Mouse (Mus musculus) forebrain, embryonic 14.5 days (tissue): ENCODE results near the gene Txndc15. TPM values are rescaled to one million over a fixed set of nuclear protein-coding genes. Genes with fewer than 3 reads are reported as not detected.
A peak's percentile ranks its signal among the peaks of the same experiment; 100 is the strongest.
"Not testable (repeated sequence)": the region's sequence is repeated elsewhere in the genome, so short reads cannot be mapped to it uniquely, and the experiment has no call there.

Experiments used
- ATAC-seq: fragments of 200-750 bp; cut with Nextera tagmentation; 2 replicates; pipeline ENCODE4 v1.8.0; 2017; ENCODE audit warnings: mild to moderate bottlenecking, moderate library complexity
- DNase-seq: peaks from one replicate; pipeline ENCODE4 v3.0.0-alpha.2; 2015; ENCODE audit warnings: low spot score
- H3K27ac ChIP-seq: fragments of 300-500 bp; sonication (generic); 2 replicates; pipeline ENCODE4 v1.5.1; 2014; ENCODE audit warnings: low read depth, mild to moderate bottlenecking, control low read depth, low read length, moderate library complexity
- H3K27me3 ChIP-seq: fragments of 300-500 bp; sonication (generic); replicated peaks from 2 replicates; pipeline ENCODE4 v1.6.1; 2014; ENCODE audit warnings: low read length, control low read depth, mixed read lengths; ENCODE audit not compliant: control insufficient read depth, insufficient read depth
- H3K36me3 ChIP-seq: fragments of 300-500 bp; sonication (generic); 2 replicates; pipeline ENCODE4 v1.6.1; 2014; ENCODE audit warnings: low read length, control low read depth; ENCODE audit not compliant: control insufficient read depth, insufficient read depth
- H3K4me1 ChIP-seq: fragments of 300-500 bp; sonication (generic); 2 replicates; pipeline ENCODE4 v1.6.1; 2014; ENCODE audit warnings: antibody characterized with exemption, low read length, control low read depth; ENCODE audit not compliant: control insufficient read depth, insufficient read depth
- H3K4me2 ChIP-seq: fragments of 300-500 bp; sonication (generic); 2 replicates; pipeline ENCODE4 v1.6.1; 2014; ENCODE audit warnings: mild to moderate bottlenecking, control low read depth, low read length
- H3K4me3 ChIP-seq: fragments of 300-500 bp; sonication (generic); 2 replicates; pipeline ENCODE4 v1.5.1; 2014; ENCODE audit warnings: low read depth, low read length, control low read depth
- H3K9ac ChIP-seq: fragments of 300-500 bp; sonication (generic); 2 replicates; pipeline ENCODE4 v1.6.1; 2014; ENCODE audit warnings: mild to moderate bottlenecking, low read length, control low read depth, moderate library complexity
- H3K9me3 ChIP-seq: fragments of 300-500 bp; sonication (generic); replicated peaks from 2 replicates; pipeline ENCODE4 v1.6.1; 2016; ENCODE audit warnings: low read length, control low read depth, mixed read lengths; ENCODE audit not compliant: control insufficient read depth
- WGBS: fragments of 180-500 bp; shearing (Covaris S2); extraction: QIAGEN DNeasy Blood & Tissue Kit; methylation state at CpG from one replicate; pipeline ENCODE4 v1.1.7; 2014; 5-methylcytosine and 5-hydroxymethylcytosine counted together
- polyA plus RNA-seq: library from polyadenylated mRNA; unstranded; fragments of >200 nt; fragmentation: Nextera tagmentation; extraction: Ambion mirVana; gene quantifications from 2 replicates; pipeline ENCODE4 v1.2.1, GENCODE M21; 2014

Gene Txndc15
- polyA plus RNA-seq, 1 experiment from 2014 or later: 128 TPM

DNA sequence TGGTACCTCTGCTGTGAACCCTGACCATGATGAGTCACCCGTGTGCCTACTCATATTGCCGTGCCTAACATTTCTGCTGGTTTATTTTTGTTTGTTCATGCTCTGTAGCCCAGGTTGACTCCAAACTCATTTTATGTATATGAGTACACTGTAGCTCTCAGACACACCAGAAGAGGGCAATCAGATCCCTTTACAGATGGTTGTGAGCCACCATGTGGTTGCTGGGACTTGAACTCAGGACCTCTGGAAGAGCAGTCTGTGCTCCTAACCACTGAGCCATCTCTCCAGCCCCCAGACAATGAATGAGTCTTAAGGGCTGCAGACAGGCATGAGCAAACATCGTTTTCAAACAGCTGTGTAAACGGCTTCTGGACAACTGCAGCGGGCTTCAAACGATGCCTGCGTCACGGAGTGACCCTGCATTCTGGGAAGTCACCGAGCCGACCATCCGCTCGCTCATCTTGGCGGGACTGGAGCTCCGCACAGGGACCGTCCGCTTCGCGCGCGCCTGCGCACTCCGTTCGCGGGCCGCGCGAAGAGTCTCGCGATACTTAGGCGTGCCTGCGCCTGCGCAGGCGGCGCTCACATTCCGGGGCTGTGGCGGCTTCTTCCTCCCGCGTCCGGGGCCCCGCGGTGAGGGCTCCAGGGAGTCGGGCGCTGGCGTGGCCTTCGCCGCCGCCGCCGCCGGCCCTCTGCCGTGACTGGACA lies 21.8 kb upstream of the Txndc15 start, which contains the start of gene B230219D22Rik:
B230219D22Rik (plus strand) TSS at position 590 of the 708 bp plus-strand sequence.
- H3K4me1 ChIP-seq: peaks cover 15% of the 10 kb centered on the region
- peak within 1 kb of the TSS; percentile 98 for H3K4me3 ChIP-seq
- H3K9me3 ChIP-seq: no peaks in the 10 kb centered on the region
- WGBS: 3% methylated on average over 45 of the region's 51 CpGs
- peak; percentile 99 for ATAC-seq
- peak within 1 kb of the TSS; percentile 99 for H3K9ac ChIP-seq
- H3K4me2 ChIP-seq: peak within 1 kb of the TSS; percentile 59
- DNase-seq: peak; percentile 96
- H3K27me3 ChIP-seq: no peaks in the 10 kb centered on the region
- H3K27ac ChIP-seq: peak within 1 kb of the TSS; percentile 97
- no peaks in the 10 kb centered on the region for H3K36me3 ChIP-seq

DNA sequence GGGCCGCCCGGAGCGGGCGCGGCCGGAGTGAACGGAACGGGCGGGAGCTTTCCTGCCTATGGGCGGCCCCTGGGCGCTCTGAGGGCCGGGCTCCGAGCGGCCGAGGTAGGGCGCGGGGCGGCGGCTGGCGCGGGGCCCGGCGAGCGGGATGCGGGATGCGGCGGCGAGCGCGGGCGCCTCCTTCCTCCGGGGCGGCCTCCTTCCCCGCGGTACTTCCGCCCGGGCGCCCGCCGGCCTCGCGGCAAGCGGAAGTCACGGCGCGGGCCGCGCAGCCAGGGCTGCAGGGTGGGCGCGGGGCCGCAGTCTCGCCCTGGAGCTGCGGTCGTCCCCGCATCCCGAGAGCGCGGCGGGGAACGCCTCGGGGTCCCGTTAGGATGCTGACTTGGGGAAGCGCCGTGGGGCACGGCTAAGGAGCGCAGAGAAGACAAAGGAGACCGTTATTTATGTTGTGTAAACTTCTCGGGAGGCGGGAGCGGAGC lies 21.2 kb upstream of the Txndc15 start:
- under 1% methylated on average over 51 of the region's 70 CpGs for WGBS
- Histone ChIP-seq H3K4me3 (peak overlapping the region; percentile 98), H3K4me1 (peaks cover 15% of the 10 kb centered on the region), H3K4me2 (peak overlapping the region; percentile 59), H3K27me3 (no peaks in the 10 kb centered on the region), H3K9me3 (no peaks in the 10 kb centered on the region), H3K36me3 (0 out of 2 replicates have a peak, but pooled peaks cover under 1% of the 10 kb centered on the region), H3K9ac (peak overlapping the region; percentile 99), H3K27ac (peak overlapping the region; percentile 97)
- peak; percentile 70 for ATAC-seq
- DNase-seq: no peak

DNA sequence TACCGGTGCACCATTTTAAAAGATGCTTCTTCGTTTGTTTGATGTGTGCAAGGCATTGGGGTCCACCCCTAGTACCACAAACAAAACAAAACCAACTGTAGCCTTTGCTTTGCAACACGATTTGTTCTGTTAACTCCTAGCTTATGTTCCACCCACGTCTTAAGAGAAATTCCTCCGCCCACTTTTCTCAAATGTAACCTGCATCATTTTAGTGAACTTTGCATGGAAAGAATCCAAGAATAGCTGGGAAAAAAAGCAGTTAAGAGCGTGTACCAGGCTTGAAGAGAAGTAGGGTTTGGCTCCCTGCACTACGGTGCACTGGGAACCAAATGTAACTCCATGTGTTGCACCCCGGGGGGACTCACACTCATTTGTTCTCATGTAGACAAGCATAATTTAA lies 20.3 kb upstream of the Txndc15 start:
- ATAC-seq: no peak
- Histone ChIP-seq H3K4me1 (peaks cover 15% of the 10 kb centered on the region), H3K36me3 (peaks cover 9% of the 10 kb centered on the region; the same call in 1 of the 2 replicates), H3K9ac (peak overlapping the region; percentile 99), H3K9me3 (no peaks in the 10 kb centered on the region), H3K27me3 (no peaks in the 10 kb centered on the region), H3K27ac (no peak overlapping the region), H3K4me3 (peak overlapping the region; percentile 98), H3K4me2 (peak overlapping the region; percentile 59)
- DNase-seq: no peak
- WGBS: 17% methylated on average over 8 of the region's 8 CpGs

DNA sequence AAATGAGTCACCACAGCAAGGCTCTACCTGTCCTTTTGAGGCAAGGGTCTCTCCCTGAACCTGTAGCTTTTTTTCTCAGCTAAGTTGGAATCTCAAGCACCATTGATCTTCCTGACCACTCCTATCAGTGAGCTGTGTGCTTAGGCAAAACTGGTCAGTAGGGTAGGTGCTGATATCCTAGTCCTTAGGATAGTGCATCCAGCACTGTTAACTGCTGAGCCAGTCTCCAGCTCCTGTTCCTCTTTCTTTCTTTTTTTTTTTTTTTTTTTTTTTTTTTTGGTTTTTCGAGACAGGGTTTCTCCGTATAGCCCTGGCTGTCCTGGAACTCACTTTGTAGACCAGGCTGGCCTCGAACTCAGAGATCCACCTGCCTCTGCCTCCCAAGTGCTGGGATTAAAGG lies 18.5 kb upstream of the Txndc15 start:
- not testable (repeated sequence) for H3K27me3 ChIP-seq, DNase-seq, H3K9ac ChIP-seq, H3K4me3 ChIP-seq, H3K9me3 ChIP-seq, H3K4me2 ChIP-seq, ATAC-seq, H3K27ac ChIP-seq
- Histone ChIP-seq H3K4me1 (peaks cover 15% of the 10 kb centered on the region), H3K36me3 (peaks cover 26% of the 10 kb centered on the region)
- 100% methylated on average over 1 of the region's 3 CpGs for WGBS

DNA sequence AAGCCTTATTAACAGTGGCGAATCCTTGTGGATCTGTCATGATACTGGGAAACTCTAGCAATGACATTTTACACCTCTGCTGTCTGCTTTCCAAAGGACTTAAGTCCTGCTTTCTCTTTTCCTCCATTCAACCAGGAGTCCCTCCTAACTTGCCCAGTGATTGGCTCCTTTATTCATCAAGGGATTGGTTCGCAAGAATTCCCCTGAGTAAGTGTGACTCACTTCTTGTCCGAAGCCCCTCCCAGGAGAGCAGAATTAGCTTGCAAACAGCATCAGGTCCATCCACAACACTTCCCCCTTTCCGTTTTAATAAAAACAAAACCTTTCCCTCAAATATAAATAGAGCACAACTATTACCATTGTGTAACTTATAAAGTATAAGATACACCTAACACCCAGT lies 10.1 kb upstream of the Txndc15 start:
- 92% methylated on average over 4 of the region's 4 CpGs for WGBS
- no peaks in the 10 kb centered on the region for H3K27me3 ChIP-seq
- no peak overlapping the region for H3K27ac ChIP-seq
- DNase-seq (no peak), ATAC-seq (no peak)
- H3K9ac ChIP-seq: no peak overlapping the region
- peaks cover 48% of the 10 kb centered on the region for H3K36me3 ChIP-seq
- H3K9me3 ChIP-seq: no peaks in the 10 kb centered on the region
- H3K4me1 ChIP-seq: no peaks in the 10 kb centered on the region
- no peak overlapping the region for H3K4me2 ChIP-seq
- no peak overlapping the region for H3K4me3 ChIP-seq

DNA sequence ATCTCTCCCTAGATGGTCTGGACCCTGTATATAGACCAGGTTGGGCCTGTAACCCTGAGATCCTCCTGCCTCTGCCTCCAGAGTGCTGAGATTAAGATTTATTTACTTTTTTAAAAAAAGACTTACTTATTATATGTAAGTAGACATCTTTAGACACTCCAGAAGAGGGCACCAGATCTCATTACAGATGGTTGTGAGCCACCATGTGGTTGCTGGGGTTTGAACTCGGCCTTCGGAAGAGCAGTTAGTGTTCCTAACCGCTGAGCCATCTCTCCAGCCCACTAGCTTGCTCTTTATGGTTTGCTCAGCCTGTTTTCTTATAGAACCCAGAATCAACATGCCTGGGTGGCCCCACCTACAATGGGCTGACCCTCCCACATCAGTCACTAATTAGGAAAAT lies 1.6 kb upstream of the Txndc15 start:
- WGBS: 91% methylated on average over 3 of the region's 3 CpGs
- no peak overlapping the region for H3K27ac ChIP-seq
- no peak overlapping the region for H3K9ac ChIP-seq
- peaks cover 9% of the 10 kb centered on the region; the same call in 1 of the 2 replicates for H3K4me1 ChIP-seq
- H3K27me3 ChIP-seq: no peaks in the 10 kb centered on the region
- no peak overlapping the region for H3K4me2 ChIP-seq
- no peak overlapping the region for H3K4me3 ChIP-seq
- no peak for ATAC-seq
- H3K9me3 ChIP-seq: no peaks in the 10 kb centered on the region
- no peak for DNase-seq
- peaks cover under 1% of the 10 kb centered on the region; the same call in 1 of the 2 replicates for H3K36me3 ChIP-seq

DNA sequence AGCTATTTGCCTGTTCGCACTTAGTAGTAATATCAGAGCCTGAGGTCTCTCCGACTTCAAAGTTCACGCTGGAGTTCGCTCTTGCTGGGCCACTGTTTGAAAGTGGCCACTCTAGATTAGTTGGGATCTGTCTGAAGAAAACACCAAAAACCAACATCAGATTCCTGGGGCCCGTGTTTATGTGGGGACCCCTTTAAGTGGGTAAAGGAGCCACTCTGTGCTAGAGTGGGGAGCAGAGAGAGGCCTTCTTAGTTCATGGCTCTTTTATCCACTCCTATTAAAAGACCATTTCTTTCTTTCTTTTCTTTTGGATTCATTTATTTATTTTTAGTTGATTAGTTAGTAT lies 690 bp downstream of the Txndc15 start:
- Histone ChIP-seq H3K27me3 (no peaks in the 10 kb centered on the region), H3K27ac (peak overlapping the region; percentile 94), H3K4me2 (peak overlapping the region; percentile 51), H3K36me3 (peaks cover 22% of the 10 kb centered on the region), H3K4me3 (peak overlapping the region; percentile 91), H3K9ac (peak overlapping the region; percentile 96), H3K4me1 (peaks cover 9% of the 10 kb centered on the region; the same call in 1 of the 2 replicates), H3K9me3 (no peaks in the 10 kb centered on the region)
- 3% methylated on average over 5 of the region's 5 CpGs for WGBS
- no peak for DNase-seq
- no peak; the same call in none of the 2 replicates for ATAC-seq

DNA sequence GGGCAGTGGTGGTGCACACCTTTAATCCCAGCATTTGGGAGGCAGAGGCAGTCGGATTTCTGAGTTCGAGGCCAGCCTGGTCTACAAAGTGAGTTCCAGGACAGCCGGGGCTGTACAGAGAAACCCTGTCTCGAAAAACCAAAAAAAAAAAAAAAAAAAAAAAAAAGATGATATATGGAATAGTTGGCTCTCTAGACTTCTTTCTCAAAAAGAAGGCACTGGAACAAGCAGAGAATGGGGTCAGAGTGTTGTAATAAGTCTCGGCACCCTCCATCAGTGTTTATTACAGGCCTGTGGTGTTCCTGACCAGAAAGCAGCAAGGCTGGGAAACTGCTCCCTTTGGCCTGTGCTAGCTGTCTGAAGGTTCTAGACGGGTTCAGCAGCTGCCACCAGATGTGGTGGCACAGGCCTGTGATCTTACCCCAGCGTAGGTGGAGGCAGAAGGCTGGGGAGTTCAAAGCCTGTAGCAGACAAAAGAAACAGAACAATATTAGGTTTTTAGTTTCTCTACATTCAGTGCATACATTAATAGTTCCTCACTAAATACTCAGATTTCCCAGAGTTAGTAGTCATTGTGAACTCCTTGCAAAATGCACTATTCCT lies 1.6 kb downstream of the Txndc15 start:
- WGBS: 89% methylated on average over 7 of the region's 7 CpGs
- H3K9me3 ChIP-seq: no peaks in the 10 kb centered on the region
- peak overlapping the region; percentile 91; the same call in 1 of the 2 replicates for H3K4me3 ChIP-seq
- H3K36me3 ChIP-seq: peaks cover 23% of the 10 kb centered on the region
- peaks cover 9% of the 10 kb centered on the region; the same call in 1 of the 2 replicates for H3K4me1 ChIP-seq
- H3K27ac ChIP-seq: no peak overlapping the region
- peak overlapping the region; percentile 51; the same call in 1 of the 2 replicates for H3K4me2 ChIP-seq
- no peaks in the 10 kb centered on the region for H3K27me3 ChIP-seq
- DNase-seq (no peak), ATAC-seq (no peak)
- no peak overlapping the region; the same call in 1 of the 2 replicates for H3K9ac ChIP-seq

DNA sequence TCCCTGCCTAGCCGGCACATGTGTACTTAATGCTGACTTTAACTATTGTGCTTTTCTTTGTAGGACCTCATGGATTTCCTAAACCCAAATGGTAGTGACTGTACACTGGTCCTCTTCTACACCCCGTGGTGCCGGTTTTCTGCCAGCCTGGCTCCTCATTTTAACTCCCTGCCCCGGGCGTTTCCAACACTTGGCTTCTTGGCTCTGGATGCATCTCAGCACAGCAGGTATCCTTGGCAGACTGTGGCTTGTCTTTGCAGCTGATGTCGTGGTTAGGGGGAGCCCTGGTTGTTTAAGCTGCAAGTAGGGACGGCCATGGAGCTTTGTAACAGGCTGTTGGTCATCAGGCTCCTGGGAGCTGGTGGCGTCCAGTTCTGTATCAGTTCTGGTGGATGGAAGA lies 7.1 kb downstream of the Txndc15 start:
- DNase-seq (no peak), ATAC-seq (no peak)
- Histone ChIP-seq H3K4me1 (no peaks in the 10 kb centered on the region), H3K9ac (no peak overlapping the region), H3K27me3 (no peaks in the 10 kb centered on the region), H3K36me3 (peaks cover 72% of the 10 kb centered on the region), H3K27ac (no peak overlapping the region), H3K9me3 (no peaks in the 10 kb centered on the region), H3K4me3 (no peak overlapping the region), H3K4me2 (no peak overlapping the region)
- 78% methylated on average over 8 of the region's 8 CpGs for whole genome bisulfite sequencing
